In genomic region chr17:31492416-31492815, GRCm38 (mm10) we compare ENCODE assay signal across 8 mouse cellular contexts. TPM values are rescaled to one million over a fixed set of nuclear protein-coding genes. Genes with fewer than 3 reads are reported as not detected.
A peak's percentile ranks its signal among the peaks of the same experiment; 100 is the strongest.
DNase-seq lines count a peak whose midpoint lies in the region; ATAC-seq and TF ChIP-seq lines count a peak whose summit lies in the region.

No protein-coding gene starts in this region.

- no peaks in the 10 kb centered on the region for H3K9me3 ChIP-seq in embryonic facial prominence, embryonic 11.5 days (replicated peaks; ENCODE audit: control insufficient read depth, low read length)
- H3K9me3 ChIP-seq in kidney, postnatal 0 days (replicated peaks; ENCODE audit: low read length): no peaks in the 10 kb centered on the region
- H3K9me3 ChIP-seq in liver, embryonic 11.5 days (ENCODE audit: control insufficient read depth, low read length): no peaks in the 10 kb centered on the region
- H3K9me3 ChIP-seq in neural tube, embryonic 12.5 days: no peaks in the 10 kb centered on the region
- H3K9me3 ChIP-seq in stomach, postnatal 0 days (ENCODE audit: control insufficient read depth, low read length): no peaks in the 10 kb centered on the region

- H3K4me2 ChIP-seq in embryonic facial prominence, embryonic 11.5 days (ENCODE audit: low read depth, low read length): no peak overlapping the region
- H3K4me2 ChIP-seq in kidney, postnatal 0 days (ENCODE audit: low read length): no peak overlapping the region
- no peak overlapping the region for H3K4me2 ChIP-seq in liver, embryonic 11.5 days
- no peak overlapping the region for H3K4me2 ChIP-seq in neural tube, embryonic 12.5 days (replicated peaks)
- H3K4me2 ChIP-seq in stomach, postnatal 0 days (replicated peaks; ENCODE audit: low read depth): no peak overlapping the region

- no peaks in the 10 kb centered on the region for H3K27me3 ChIP-seq in embryonic facial prominence, embryonic 11.5 days (ENCODE audit: control insufficient read depth, insufficient read depth, low read length)
- no peaks in the 10 kb centered on the region for H3K27me3 ChIP-seq in heart, adult 2 months (ENCODE audit: control insufficient read depth, insufficient read depth, low read length)
- no peaks in the 10 kb centered on the region for H3K27me3 ChIP-seq in kidney, postnatal 0 days (ENCODE audit: insufficient read depth, low read length)
- no peaks in the 10 kb centered on the region for H3K27me3 ChIP-seq in liver, embryonic 11.5 days (replicated peaks; ENCODE audit: control insufficient read depth, insufficient read depth, low read length)
- no peaks in the 10 kb centered on the region for H3K27me3 ChIP-seq in neural tube, embryonic 12.5 days (replicated peaks)
- no peaks in the 10 kb centered on the region for H3K27me3 ChIP-seq in stomach, postnatal 0 days (ENCODE audit: control insufficient read depth, insufficient read depth, low read length)

- TF ChIP-seq EP300 in heart, adult 2 months (IDR thresholded peaks at IDR 0.05; ENCODE audit: insufficient read depth, low read depth, low read length): peak; percentile 92
- no peak for TF ChIP-seq EP300 in stomach, postnatal 0 days (optimal IDR thresholded peaks at IDR 0.05)

- peak; percentile 42; the same call in 1 of the 2 replicates for ATAC-seq in embryonic facial prominence, embryonic 11.5 days (replicated peaks; ENCODE audit: insufficient number of reproducible peaks, low FRiP score, low TSS enrichment, low read depth)
- ATAC-seq in kidney, postnatal 0 days (replicated peaks; ENCODE audit: low FRiP score, low read depth): no peak
- ATAC-seq in liver, embryonic 11.5 days (replicated peaks; ENCODE audit: low FRiP score): no peak
- peak; percentile 37; the same call in 1 of the 2 replicates for ATAC-seq in neural tube, embryonic 12.5 days (ENCODE audit: low FRiP score, low read depth)
- peak; percentile 48 for ATAC-seq in stomach, postnatal 0 days (ENCODE audit: low FRiP score, low TSS enrichment)

- H3K36me3 ChIP-seq in embryonic facial prominence, embryonic 11.5 days (replicated peaks; ENCODE audit: control insufficient read depth, insufficient read depth, low read depth, low read length): peaks cover 2% of the 10 kb centered on the region; the same call in 1 of the 2 replicates
- H3K36me3 ChIP-seq in heart, adult 2 months (ENCODE audit: control insufficient read depth, insufficient read depth, low read length): no peaks in the 10 kb centered on the region
- H3K36me3 ChIP-seq in kidney, postnatal 0 days (ENCODE audit: insufficient read depth, low read length): peaks cover 22% of the 10 kb centered on the region
- H3K36me3 ChIP-seq in liver, embryonic 11.5 days (ENCODE audit: control insufficient read depth, insufficient read depth, low read length): peaks cover 18% of the 10 kb centered on the region
- peaks cover 22% of the 10 kb centered on the region for H3K36me3 ChIP-seq in neural tube, embryonic 12.5 days
- H3K36me3 ChIP-seq in stomach, postnatal 0 days (ENCODE audit: control insufficient read depth, insufficient read depth, low read length): peaks cover 6% of the 10 kb centered on the region; the same call in 1 of the 2 replicates

- H3K4me1 ChIP-seq in embryonic facial prominence, embryonic 11.5 days (ENCODE audit: control insufficient read depth, insufficient read depth, low read length): no peaks in the 10 kb centered on the region
- peaks cover 1% of the 10 kb centered on the region; the same call in 1 of the 2 replicates for H3K4me1 ChIP-seq in heart, adult 2 months (ENCODE audit: control insufficient read depth, insufficient read depth, low read length)
- no peaks in the 10 kb centered on the region for H3K4me1 ChIP-seq in kidney, postnatal 0 days (replicated peaks; ENCODE audit: insufficient read depth, low read length)
- H3K4me1 ChIP-seq in liver, embryonic 11.5 days (replicated peaks; ENCODE audit: control insufficient read depth, insufficient read depth, low read length): no peaks in the 10 kb centered on the region
- H3K4me1 ChIP-seq in neural tube, embryonic 12.5 days: peaks cover 3% of the 10 kb centered on the region; the same call in 1 of the 2 replicates
- H3K4me1 ChIP-seq in stomach, postnatal 0 days (replicated peaks; ENCODE audit: control insufficient read depth, insufficient read depth): no peaks in the 10 kb centered on the region

- DNase-seq in A20 (ENCODE audit: low read depth, low spot score): peak; percentile 68
- DNase-seq in adrenal gland, postnatal 25 days: peak; percentile 60
- DNase-seq in embryonic facial prominence, embryonic 11.5 days (ENCODE audit: low spot score): peak; percentile 91
- peak; percentile 67 to 70 for DNase-seq in heart, adult 2 months
- peak; percentile 94 for DNase-seq in kidney, postnatal 0 days (ENCODE audit: low spot score)
- DNase-seq in liver, embryonic 11.5 days (ENCODE audit: low spot score): peak; percentile 69
- peak; percentile 77 for DNase-seq in stomach, postnatal 0 days (ENCODE audit: low spot score)

- 0% methylated on average over 2 of the region's 2 CpGs for WGBS in embryonic facial prominence, embryonic 11.5 days
- WGBS in heart, adult 2 months: 0% methylated on average over 2 of the region's 2 CpGs
- 0% methylated on average over 2 of the region's 2 CpGs for WGBS in kidney, postnatal 0 days
- WGBS in liver, embryonic 11.5 days: 0% methylated on average over 2 of the region's 2 CpGs
- WGBS in neural tube, embryonic 12.5 days: 0% methylated on average over 2 of the region's 2 CpGs
- 0% methylated on average over 2 of the region's 2 CpGs for WGBS in stomach, postnatal 0 days

- H3K27ac ChIP-seq in embryonic facial prominence, embryonic 11.5 days (replicated peaks; ENCODE audit: low read depth, low read length): no peak overlapping the region
- no peak overlapping the region for H3K27ac ChIP-seq in heart, adult 2 months
- no peak overlapping the region for H3K27ac ChIP-seq in kidney, postnatal 0 days
- no peak overlapping the region for H3K27ac ChIP-seq in liver, embryonic 11.5 days (ENCODE audit: low read depth, low read length)
- H3K27ac ChIP-seq in neural tube, embryonic 12.5 days: no peak overlapping the region
- H3K27ac ChIP-seq in stomach, postnatal 0 days (replicated peaks): no peak overlapping the region

- peak; percentile 98 for TF ChIP-seq CTCF in heart, adult 2 months (IDR thresholded peaks at IDR 0.05)
- TF ChIP-seq CTCF in kidney, postnatal 0 days (IDR thresholded peaks at IDR 0.05; ENCODE audit: low read depth): peak; percentile 99
- TF ChIP-seq CTCF in stomach, postnatal 0 days (IDR thresholded peaks at IDR 0.05; ENCODE audit: low read depth): peak; percentile 99

- H3K79me2 ChIP-seq in heart, adult 2 months (replicated peaks; ENCODE audit: control insufficient read depth, insufficient read depth, low read length): no peaks in the 10 kb centered on the region

- intact Hi-C loops in heart, adult 2 months (cut with DNase I): loop anchor here (1.0 to 5.0 kb wide), 4 partner anchors 50 to 238 kb away; no protein-coding TSS in a partner anchor

- H3K4me3 ChIP-seq in embryonic facial prominence, embryonic 11.5 days (ENCODE audit: low read depth, low read length): no peak overlapping the region
- no peak overlapping the region for H3K4me3 ChIP-seq in heart, adult 2 months
- H3K4me3 ChIP-seq in kidney, postnatal 0 days (replicated peaks; ENCODE audit: low read depth, low read length): no peak overlapping the region
- H3K4me3 ChIP-seq in liver, embryonic 11.5 days (ENCODE audit: low read depth, low read length): no peak overlapping the region
- H3K4me3 ChIP-seq in neural tube, embryonic 12.5 days: no peak overlapping the region
- H3K4me3 ChIP-seq in stomach, postnatal 0 days (ENCODE audit: low read depth, low read length): no peak overlapping the region

- no peak for TF ChIP-seq POLR2A in heart, adult 2 months (IDR thresholded peaks at IDR 0.05; ENCODE audit: insufficient read depth, low read depth, low read length)

- no peak overlapping the region for H3K9ac ChIP-seq in embryonic facial prominence, embryonic 11.5 days (replicated peaks; ENCODE audit: low read length)
- no peak overlapping the region for H3K9ac ChIP-seq in heart, adult 2 months (ENCODE audit: low read depth, low read length)
- no peak overlapping the region for H3K9ac ChIP-seq in kidney, postnatal 0 days (ENCODE audit: low read depth, low read length)
- H3K9ac ChIP-seq in liver, embryonic 11.5 days (ENCODE audit: low read depth, low read length): no peak overlapping the region
- H3K9ac ChIP-seq in neural tube, embryonic 12.5 days: no peak overlapping the region
- H3K9ac ChIP-seq in stomach, postnatal 0 days (ENCODE audit: low read length): no peak overlapping the region

RNA-seq across cellular contexts. Expression of gene Wdr4, which starts 27.4 kb away (rescaled TPM):
- 16.1 and 27.8 TPM in 2 replicates for total RNA-seq in adrenal gland, postnatal 25 days (2021)
- 34.6 and 37.2 TPM in 2 replicates for polyA plus RNA-seq in embryonic facial prominence, embryonic 11.5 days (2014; fragmentation: Nextera tagmentation; extraction: Ambion mirVana)
- total RNA-seq in heart, adult 2 months (2021): 1 to 10 TPM; 5.2 to 5.6 TPM
- polyA plus RNA-seq in heart, adult 2 months (2012; rRNA removed): 9.8 and 9.9 TPM in 2 replicates
- polyA plus RNA-seq in kidney, postnatal 0 days (2015; fragmentation: Nextera tagmentation; extraction: Ambion mirVana): 25.9 and 28.8 TPM in 2 replicates
- polyA plus RNA-seq in liver, embryonic 11.5 days (2014; fragmentation: Nextera tagmentation; extraction: Ambion mirVana): 65.1 and 70.4 TPM in 2 replicates
- 36.4 and 38.4 TPM in 2 replicates for polyA plus RNA-seq in neural tube, embryonic 12.5 days (2016; fragmentation: Nextera tagmentation; extraction: Ambion mirVana)
- 14.9 and 15.6 TPM in 2 replicates for polyA plus RNA-seq in stomach, postnatal 0 days (2015; fragmentation: Nextera tagmentation; extraction: Ambion mirVana)

RNA-seq across cellular contexts. Expression of gene Ndufv3, which starts 27.5 kb away (rescaled TPM):
- total RNA-seq in adrenal gland, postnatal 25 days (2021): 379 and 390 TPM in 2 replicates
- polyA plus RNA-seq in embryonic facial prominence, embryonic 11.5 days (2014; fragmentation: Nextera tagmentation; extraction: Ambion mirVana): 206 and 237 TPM in 2 replicates
- 1,000 to 10,000 TPM; 1,326 to 1,509 TPM for total RNA-seq in heart, adult 2 months (2021)
- polyA plus RNA-seq in heart, adult 2 months (2012; rRNA removed): 764 and 972 TPM in 2 replicates
- 353 and 364 TPM in 2 replicates for polyA plus RNA-seq in kidney, postnatal 0 days (2015; fragmentation: Nextera tagmentation; extraction: Ambion mirVana)
- 331 and 352 TPM in 2 replicates for polyA plus RNA-seq in liver, embryonic 11.5 days (2014; fragmentation: Nextera tagmentation; extraction: Ambion mirVana)
- 314 and 332 TPM in 2 replicates for polyA plus RNA-seq in neural tube, embryonic 12.5 days (2016; fragmentation: Nextera tagmentation; extraction: Ambion mirVana)
- polyA plus RNA-seq in stomach, postnatal 0 days (2015; fragmentation: Nextera tagmentation; extraction: Ambion mirVana): 334 and 344 TPM in 2 replicates

Comparison
In these comparisons a context has a peak if more than half of its experiments do, and no peak if none do; other contexts are left out.
1. ATAC-seq: peak in embryonic facial prominence, embryonic 11.5 days (single experiment), neural tube, embryonic 12.5 days (single experiment) and stomach, postnatal 0 days (single experiment); none in kidney, postnatal 0 days (single experiment) and liver, embryonic 11.5 days (single experiment).
2. Peak in every context shown above with its lines, with median percentiles within 50 percentile points of each other: DNase-seq and CTCF ChIP-seq.